Mouse (Mus musculus): ENCODE measurements at regions not wholly inside any gene's neighbourhood (a gene's known extent, or its start where the extent isn't known, plus 50 kb on each side); places are given as distances from the start of the nearest gene placed in this dataset.

DNA sequence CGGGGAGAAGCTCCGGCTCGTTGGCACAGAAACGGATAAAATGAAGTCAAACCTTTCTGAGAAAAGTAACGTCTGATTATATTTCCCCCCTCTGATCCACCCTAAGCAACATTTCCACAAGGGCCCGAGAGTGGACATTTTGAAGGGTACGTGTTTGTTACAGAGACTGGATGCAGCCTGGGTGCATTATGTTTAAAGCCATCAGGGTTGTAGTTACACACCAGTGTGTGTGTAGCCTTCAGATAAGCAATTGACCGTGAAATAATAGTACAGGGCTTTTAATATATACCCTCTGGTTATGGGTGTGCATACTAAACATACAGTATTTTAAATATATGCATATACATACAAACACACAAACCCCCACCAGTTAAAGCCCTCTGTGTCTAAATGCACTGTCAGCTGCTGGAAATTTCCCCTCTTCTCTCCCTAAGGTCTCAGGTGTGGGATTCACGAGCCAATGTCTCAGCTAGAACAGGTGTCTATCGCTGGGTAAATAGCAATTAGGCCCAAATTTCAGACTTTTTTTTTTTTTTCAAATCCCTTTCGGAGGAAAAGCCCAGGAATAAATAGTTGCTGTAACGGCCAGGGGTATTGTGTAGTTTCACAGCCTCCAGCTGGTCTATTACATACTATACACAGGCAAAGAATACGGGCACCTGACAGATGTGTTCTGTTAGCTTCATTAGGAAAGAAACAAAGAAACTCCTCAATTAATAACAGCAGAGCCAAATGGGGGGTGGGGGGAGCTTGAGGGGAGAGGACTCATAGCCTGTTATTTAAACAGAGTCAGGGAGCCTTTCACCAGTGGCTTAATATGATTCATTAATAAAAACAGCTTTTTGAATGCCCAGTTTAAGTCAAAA, 122.8 kb downstream of the Id4 start:
- TF ChIP-seq CTCF (IDR thresholded peaks at IDR 0.05; ENCODE audit: low read depth, low read length) (no peak), POLR2A (IDR thresholded peaks at IDR 0.05; ENCODE audit: insufficient read depth, low read length) (no peak), EP300 (IDR thresholded peaks at IDR 0.05; ENCODE audit: insufficient read depth, low read depth, low read length) (no peak)
